Mouse (Mus musculus): ENCODE data around the gene Ube2m.

The Ube2m gene

DNA sequence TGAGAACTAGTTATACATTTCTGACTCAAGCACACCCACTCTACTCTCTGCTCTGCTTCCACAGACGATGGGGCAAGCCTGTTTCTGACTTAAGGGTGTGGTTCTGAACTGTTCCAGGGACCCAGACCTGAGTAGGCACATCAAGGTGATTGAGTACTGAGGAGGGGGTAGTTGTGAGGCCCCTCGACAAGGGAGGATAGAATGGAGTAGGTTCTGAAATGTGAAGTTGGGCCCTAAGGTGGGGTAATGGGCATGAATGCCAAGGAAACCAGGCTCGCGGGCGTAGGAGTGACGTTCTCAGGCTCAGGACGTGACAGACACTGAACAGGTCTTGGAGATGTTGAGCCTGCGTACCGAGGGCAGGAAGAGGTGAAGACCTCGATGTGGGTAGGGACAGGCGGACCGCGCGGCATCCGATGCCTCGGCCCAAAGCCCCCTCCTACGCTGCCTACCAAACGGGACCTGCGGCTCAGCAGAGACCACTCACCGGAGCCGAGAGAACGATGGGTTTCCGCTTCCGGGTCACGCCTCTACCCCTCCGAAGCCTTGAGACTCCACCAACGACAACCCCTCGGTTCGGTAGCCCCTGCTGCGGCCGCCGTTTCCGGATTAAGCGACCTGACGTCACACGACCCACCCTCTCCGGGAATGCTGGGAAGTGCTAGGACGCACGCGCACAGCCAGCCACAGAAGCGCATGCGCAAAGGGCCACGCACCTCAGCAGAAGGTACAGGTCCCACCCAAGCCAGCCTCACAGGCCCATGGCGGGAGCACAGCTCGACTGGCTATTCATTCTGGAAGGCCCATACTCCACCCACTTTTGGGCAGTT, 3.7 kb downstream of the Ube2m start, which contains the start of gene Chmp2a:
Gene Chmp2a (minus strand): TSS at position 660 of the 830 bp plus-strand sequence.
- no peak for DNase-seq (ENCODE audit: extremely low read depth, low read depth, low spot score)

DNA sequence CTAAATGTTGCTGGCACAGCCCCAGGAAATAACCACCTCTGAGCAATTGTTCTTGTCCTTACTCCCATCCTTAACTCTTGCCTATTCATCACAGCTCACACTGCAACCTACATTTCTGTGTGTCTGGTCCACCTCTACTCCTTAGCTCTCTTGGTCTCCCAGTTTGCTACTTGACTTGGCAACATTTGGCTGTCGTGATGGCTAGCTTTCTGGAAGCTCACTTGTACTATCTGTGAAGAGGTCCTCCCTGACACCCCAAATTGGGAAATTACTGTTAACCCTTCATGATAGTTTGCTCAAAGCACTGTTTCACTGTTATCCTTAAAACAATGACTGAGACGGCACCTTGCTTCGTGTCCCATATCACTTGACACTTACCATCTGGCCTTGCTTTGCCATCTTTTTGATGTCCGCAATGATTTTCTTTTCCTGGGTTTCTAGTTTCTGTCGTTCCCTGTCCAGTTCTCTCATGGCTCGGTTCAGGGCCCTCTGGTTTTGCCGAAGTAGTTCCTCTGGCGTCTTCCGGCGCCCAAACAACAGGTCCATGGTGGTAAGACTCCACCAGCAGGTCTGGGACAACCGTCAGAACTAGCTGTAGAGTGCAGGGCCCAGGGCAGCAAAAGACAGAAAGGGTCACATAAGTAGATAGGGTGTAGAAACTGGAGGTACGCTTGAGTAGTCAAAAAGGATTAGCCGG, 4.5 kb downstream of the Ube2m start:
- no peak for DNase-seq (ENCODE audit: extremely low read depth, low read depth, low spot score)

GRCm38 (mm10) chr7:13032541-13032940, 5.5 kb downstream of the Ube2m start:
- no peak for DNase-seq (ENCODE audit: extremely low read depth, low read depth, low spot score)

GRCm38 (mm10) chr7:13031983-13032382, 6.1 kb downstream of the Ube2m start:
- no peak for DNase-seq (ENCODE audit: extremely low read depth, low read depth, low spot score)

GRCm38 (mm10) chr7:13031069-13031468, 7.0 kb downstream of the Ube2m start:
- DNase-seq (ENCODE audit: extremely low read depth, low read depth, low spot score) = no peak

DNA sequence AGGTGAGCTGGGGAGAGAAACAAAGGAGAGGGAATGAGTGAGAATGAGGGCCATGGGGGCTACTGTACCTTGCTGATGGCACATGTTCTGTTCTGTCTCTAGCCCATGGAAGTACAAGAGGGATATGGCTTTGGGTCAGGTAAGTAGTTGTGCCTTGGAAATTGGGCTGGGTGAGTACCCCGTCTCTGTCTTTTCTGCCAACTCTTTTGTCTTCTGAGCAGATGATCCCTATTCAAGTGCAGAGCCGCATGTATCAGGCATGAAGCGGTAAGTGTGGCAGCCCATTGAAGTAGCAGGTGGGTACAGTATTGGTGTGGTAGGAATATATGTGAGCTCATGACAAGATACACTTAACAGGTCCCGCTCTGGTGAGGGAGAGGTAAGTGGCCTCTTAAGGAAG, 9.1 kb downstream of the Ube2m start:
- no peak for DNase-seq (ENCODE audit: extremely low read depth, low read depth, low spot score)

DNA sequence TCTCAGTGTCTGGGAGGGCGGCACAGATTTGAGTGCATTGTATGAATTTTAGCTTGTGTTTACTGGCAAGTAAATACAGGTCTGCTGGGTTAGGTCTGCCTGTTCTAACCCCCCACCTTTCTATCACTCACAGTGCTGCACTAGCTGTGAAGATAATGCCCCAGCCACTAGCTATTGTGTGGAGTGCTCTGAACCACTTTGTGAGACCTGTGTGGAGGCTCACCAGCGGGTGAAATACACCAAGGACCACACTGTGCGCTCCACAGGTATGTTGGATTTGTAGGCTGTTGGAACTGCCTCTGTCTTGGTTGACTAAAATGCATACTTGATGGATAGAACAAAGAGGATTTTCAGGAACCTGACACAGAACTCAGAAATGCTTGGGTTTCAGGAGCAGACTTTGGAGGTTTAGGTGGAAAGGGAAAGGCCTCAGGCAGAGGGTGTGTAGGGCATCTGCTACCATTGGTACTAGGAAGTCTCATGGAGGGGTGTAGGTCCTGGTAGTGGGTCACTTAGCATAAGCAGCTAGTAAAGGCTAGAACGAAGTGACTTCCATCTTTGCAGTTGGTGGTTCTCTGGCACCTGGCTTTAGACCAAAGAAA, 12.5 kb downstream of the Ube2m start:
- no peak for DNase-seq (ENCODE audit: extremely low read depth, low read depth, low spot score)

DNA sequence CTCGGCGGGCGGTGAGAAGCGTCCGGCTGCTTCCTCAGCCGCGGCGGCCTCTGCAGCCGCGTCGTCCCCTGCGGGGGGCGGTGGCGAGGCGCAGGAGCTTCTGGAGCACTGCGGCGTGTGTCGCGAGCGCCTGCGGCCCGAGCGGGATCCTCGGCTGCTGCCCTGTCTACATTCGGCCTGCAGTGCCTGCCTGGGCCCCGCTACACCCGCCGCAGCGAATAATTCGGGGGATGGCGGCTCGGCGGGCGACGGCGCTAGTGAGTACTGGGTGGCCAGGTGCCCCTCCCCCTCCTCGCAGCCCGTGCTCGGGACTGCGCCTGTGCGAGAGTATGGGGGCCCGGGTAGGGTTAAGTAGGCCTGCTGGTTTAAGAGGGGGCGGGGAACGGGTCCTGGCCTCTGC, 13.3 kb downstream of the Ube2m start:
- DNase-seq (ENCODE audit: extremely low read depth, low read depth, low spot score) = no peak

DNA sequence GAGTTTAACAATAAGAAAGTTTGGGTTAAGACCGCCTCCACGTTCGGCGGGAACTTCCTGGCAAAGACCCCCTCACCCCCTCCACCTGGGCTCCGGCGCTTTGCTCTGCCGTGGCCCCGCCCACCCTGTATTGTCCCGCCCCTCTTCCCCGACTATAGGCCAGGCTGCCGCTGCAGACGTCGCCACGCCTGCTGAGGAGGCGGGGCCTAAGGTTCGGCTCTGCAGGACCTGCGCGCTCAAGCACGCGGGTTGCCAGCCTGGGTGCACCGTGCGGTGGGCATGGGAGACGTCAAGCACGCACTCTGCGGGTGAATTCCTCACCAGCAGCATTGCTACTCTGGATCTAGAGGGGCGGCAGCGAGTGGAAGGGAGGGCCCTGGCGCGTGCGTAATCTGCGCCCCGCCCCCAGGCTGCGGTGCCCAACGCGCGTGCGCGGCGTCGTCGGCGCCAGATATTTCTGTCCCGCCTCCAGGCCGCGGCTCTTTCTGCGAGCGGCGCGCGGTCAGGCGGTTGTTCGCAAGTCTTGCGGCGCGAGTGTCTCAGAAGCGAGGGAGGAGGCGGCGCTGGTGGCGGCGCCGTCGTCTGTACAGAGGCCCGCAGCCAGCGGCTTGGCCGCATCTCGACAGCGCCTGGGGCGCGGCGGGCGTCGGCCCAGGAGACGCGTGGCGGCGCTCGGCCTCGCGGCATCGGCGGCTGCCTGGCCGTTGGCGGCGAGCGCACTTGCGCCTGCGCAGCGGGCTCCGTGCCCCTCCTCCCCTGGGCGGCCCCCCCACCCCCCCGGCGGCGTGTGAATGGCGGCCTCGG, 13.9 kb downstream of the Ube2m start:
- DNase-seq (ENCODE audit: extremely low read depth, low read depth, low spot score) = no peak

DNA sequence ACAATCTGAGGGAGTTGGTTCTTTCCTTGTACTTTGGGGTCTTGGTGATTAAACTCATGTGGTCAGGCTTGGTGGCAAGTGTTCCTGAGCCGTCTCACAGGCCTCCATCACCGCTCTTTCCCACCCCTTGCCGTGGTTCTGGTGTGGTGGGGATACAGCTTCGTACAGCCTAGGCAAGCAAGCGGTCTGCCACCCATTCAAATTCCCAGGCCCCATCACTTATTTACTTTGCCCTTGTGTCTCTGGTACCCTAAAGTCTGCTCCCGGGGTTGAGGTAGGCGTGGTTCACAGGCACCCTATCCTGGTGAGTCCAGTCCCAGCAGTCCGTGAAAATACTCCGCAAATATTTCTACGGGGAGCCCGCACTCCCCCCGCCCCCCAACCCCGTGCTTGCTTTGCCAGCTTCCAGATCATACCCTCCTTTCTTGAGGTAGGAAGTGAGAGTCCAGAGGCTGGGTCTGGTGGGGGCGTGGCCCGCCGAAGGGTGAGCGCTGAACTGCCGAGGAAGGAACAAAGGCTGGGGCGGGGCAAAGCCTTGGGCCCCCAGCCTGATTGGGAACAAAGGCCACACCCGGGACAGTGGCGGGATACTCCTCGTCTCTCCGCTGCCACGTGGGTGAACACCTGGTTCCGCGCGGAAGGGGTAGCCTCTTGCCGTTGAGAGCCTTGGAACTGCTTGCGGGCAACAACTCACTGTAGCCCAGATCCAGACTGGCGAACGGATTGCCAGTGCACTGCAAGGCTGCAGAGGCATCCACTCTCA, 15.1 kb downstream of the Ube2m start:
- DNase-seq (ENCODE audit: extremely low read depth, low read depth, low spot score) = no peak

DNA sequence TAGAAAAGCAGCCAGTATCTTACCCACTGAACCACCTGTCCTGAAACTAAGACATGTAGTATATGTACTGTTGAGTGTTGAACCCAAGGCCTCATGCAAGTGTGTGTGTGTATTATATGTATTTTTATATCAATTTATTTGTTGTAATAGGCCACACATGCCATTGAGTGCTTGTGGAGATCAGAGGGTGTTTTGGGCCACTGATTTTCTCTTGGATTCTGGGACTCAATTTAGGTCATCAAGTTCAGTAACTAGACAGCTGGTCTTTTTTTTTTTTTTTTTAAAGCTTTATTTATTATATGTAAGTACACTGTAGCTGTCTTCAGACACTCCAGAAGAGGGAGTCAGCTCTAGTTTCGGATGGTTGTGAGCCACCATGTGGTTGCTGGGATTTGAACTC, 22.9 kb downstream of the Ube2m start:
- no peak for DNase-seq (ENCODE audit: extremely low read depth, low read depth, low spot score)

- no peak for DNase-seq (ENCODE audit: extremely low read depth, low read depth, low spot score)
Measured at GRCm38 (mm10) chr7:13014275-13014839, 23.7 kb downstream of the Ube2m start.

- no peak for DNase-seq (ENCODE audit: extremely low read depth, low read depth, low spot score)
Measured at GRCm38 (mm10) chr7:13013671-13014070, 24.4 kb downstream of the Ube2m start.

GRCm38 (mm10) chr7:13010005-13010908, 27.8 kb downstream of the Ube2m start, which contains the start of gene Zbtb45:
Zbtb45 (minus strand) TSS chr7:13010034.
- no peak for DNase-seq (ENCODE audit: extremely low read depth, low read depth, low spot score)

GRCm38 (mm10) chr7:13009143-13010004, 28.7 kb downstream of the Ube2m start:
- DNase-seq (ENCODE audit: extremely low read depth, low read depth, low spot score) = no peak

GRCm38 (mm10) chr7:13007341-13008092, 30.6 kb downstream of the Ube2m start:
- no peak for DNase-seq (ENCODE audit: extremely low read depth, low read depth, low spot score)

DNA sequence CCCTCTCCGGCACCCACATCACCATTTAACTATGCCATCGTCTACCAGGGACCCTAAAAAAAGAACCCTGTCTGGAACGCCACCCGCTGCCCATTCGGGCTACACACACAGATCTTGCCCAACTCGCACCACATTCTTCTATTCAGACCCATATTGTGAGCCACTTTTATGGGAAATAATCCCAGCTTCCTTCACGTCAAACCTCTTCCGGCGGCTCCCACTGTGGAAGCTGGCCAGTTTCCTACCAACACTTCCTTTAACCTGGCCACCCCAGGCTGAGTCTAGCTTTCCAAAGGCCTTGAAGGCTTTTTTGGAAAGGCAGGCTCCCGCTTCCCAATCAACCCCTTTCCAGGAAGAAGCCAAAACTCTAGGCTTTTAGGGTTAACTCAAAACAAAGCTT, 31.5 kb downstream of the Ube2m start:
- no peak for DNase-seq (ENCODE audit: extremely low read depth, low read depth, low spot score)
